Comparison of ENCODE assay signal across 9 mouse cellular contexts in the genomic region with DNA sequence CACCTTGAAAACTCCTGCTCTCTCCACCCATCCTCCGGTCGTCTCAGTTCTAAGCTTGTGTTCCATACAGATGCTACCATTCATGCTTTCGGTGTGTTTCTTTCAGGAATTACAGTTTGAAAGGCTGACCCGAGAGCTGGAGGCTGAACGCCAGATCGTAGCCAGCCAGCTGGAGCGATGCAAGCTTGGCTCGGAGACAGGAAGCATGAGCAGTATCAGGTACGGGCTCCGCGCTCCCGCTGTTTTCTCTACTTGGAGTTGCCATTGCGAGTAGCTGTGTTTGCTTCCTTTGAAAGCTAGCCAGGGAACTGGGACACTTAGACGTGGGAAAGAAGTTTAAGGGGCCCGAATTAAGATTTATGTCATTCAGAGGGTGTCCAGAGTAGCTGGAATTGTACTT.
DNase-seq lines count a peak whose midpoint lies in the region; ATAC-seq and TF ChIP-seq lines count a peak whose summit lies in the region.
"Had no signal": no experiment of that assay in that cellular context is flagged by ENCODE, and none has a peak within 500 bp of the region (broad histone marks: within the 10 kb centered on the region; RNA-seq: fewer than 3 reads in every experiment).

No protein-coding gene starts in this region.

- no peak for TF ChIP-seq POLR2A in heart, adult 2 months (IDR thresholded peaks at IDR 0.05; ENCODE audit: insufficient read depth, low read depth, low read length)

- intact Hi-C loops in heart, adult 2 months (cut with DNase I) = no loop called here

- no peak for TF ChIP-seq EP300 in heart, adult 2 months (IDR thresholded peaks at IDR 0.05; ENCODE audit: insufficient read depth, low read depth, low read length)

- no peaks in the 10 kb centered on the region for H3K9me3 ChIP-seq in kidney, embryonic 14.5 days (ENCODE audit: control insufficient read depth, low read length)

- no peaks in the 10 kb centered on the region for H3K36me3 ChIP-seq in heart, adult 2 months (ENCODE audit: control insufficient read depth, insufficient read depth, low read length)
- no peaks in the 10 kb centered on the region for H3K36me3 ChIP-seq in kidney, embryonic 14.5 days (ENCODE audit: control insufficient read depth, insufficient read depth, low read length)

- DNase-seq in heart, adult 2 months = peak; percentile 11 to 18
- no peak for DNase-seq in heart, adult 9 months (ENCODE audit: low spot score in 2 of 2)
- DNase-seq in retina, postnatal 1 day = peak; percentile 5
- DNase-seq in retina, embryonic 14.5 days (ENCODE audit: low spot score) = no peak
- DNase-seq in layer of hippocampus, adult 8-10 months (ENCODE audit: low spot score in 2 of 2) = peak; percentile 31 to 57
- peak; percentile 12 for DNase-seq in testis, postnatal 14 days (ENCODE audit: low spot score)
- DNase-seq in embryo, embryonic 11 days = no peak

- H3K4me2 ChIP-seq in kidney, embryonic 14.5 days (replicated peaks; ENCODE audit: low read depth, low read length) = no peak overlapping the region

- WGBS in heart, adult 2 months = 43% methylated on average over 15 of the region's 15 CpGs
- 59% methylated on average over 15 of the region's 15 CpGs for WGBS in kidney, embryonic 14.5 days

- H3K9ac ChIP-seq in heart, adult 2 months (ENCODE audit: low read depth, low read length) = no peak overlapping the region
- no peak overlapping the region for H3K9ac ChIP-seq in kidney, embryonic 14.5 days (ENCODE audit: low read depth, low read length)

- no peak for TF ChIP-seq CTCF in heart, adult 2 months (IDR thresholded peaks at IDR 0.05)

- ATAC-seq in kidney, embryonic 14.5 days (ENCODE audit: low FRiP score, low TSS enrichment) = no peak

- no peaks in the 10 kb centered on the region for H3K4me1 ChIP-seq in heart, adult 2 months (ENCODE audit: control insufficient read depth, insufficient read depth, low read length)
- H3K4me1 ChIP-seq in kidney, embryonic 14.5 days (ENCODE audit: control insufficient read depth, insufficient read depth, low read length) = no peaks in the 10 kb centered on the region

- H3K79me2 ChIP-seq in heart, adult 2 months (replicated peaks; ENCODE audit: control insufficient read depth, insufficient read depth, low read length) = no peaks in the 10 kb centered on the region

- H3K27ac ChIP-seq in heart, adult 2 months = no peak overlapping the region
- no peak overlapping the region for H3K27ac ChIP-seq in kidney, embryonic 14.5 days (ENCODE audit: low read depth, low read length)
- H3K27ac ChIP-seq: kidney, postnatal 0 days had no signal

- H3K4me3 ChIP-seq in heart, adult 2 months = no peak overlapping the region
- H3K4me3 ChIP-seq in kidney, embryonic 14.5 days (ENCODE audit: low read length) = no peak overlapping the region

- no peaks in the 10 kb centered on the region for H3K27me3 ChIP-seq in heart, adult 2 months (ENCODE audit: control insufficient read depth, insufficient read depth, low read length)
- no peaks in the 10 kb centered on the region for H3K27me3 ChIP-seq in kidney, embryonic 14.5 days (ENCODE audit: control insufficient read depth, insufficient read depth, low read length)

Comparison
In these comparisons a context has a peak if more than half of its experiments do, and no peak if none do; other contexts are left out.
1. DNase-seq: peak in heart, adult 2 months (2 of 2), retina, postnatal 1 day (single experiment), layer of hippocampus, adult 8-10 months (2 of 2) and testis, postnatal 14 days (single experiment); none in heart, adult 9 months (0 of 2), retina, embryonic 14.5 days (single experiment) and embryo, embryonic 11 days (single experiment).